Mouse (Mus musculus): ENCODE results near the gene Rhoa.
A peak's percentile ranks its signal among the peaks of the same experiment; 100 is the strongest.
"Not testable (repeated sequence)": the region's sequence is repeated elsewhere in the genome, so short reads cannot be mapped to it uniquely, and the experiment has no call there.

The Rhoa gene

DNA sequence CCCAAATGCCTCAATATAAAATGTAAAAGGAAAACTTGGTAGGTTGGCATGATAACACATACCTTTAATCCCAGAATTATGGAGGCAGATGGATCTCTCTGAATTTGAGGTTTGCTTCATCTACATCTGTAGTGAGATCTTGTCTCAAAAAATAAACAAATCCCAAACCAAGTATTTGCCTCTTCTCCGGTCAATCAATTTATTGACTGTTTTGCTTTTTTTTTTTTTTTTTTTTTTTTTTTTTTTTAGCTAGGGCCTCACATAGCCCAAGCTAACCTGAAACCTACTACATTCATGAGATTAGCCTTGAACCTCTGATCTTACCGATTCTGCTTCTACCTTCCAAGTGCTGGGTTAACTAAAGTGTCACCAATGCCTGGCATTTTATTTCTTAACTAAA, 16.6 kb upstream of the Rhoa start:
- DNase-seq = no peak

DNA sequence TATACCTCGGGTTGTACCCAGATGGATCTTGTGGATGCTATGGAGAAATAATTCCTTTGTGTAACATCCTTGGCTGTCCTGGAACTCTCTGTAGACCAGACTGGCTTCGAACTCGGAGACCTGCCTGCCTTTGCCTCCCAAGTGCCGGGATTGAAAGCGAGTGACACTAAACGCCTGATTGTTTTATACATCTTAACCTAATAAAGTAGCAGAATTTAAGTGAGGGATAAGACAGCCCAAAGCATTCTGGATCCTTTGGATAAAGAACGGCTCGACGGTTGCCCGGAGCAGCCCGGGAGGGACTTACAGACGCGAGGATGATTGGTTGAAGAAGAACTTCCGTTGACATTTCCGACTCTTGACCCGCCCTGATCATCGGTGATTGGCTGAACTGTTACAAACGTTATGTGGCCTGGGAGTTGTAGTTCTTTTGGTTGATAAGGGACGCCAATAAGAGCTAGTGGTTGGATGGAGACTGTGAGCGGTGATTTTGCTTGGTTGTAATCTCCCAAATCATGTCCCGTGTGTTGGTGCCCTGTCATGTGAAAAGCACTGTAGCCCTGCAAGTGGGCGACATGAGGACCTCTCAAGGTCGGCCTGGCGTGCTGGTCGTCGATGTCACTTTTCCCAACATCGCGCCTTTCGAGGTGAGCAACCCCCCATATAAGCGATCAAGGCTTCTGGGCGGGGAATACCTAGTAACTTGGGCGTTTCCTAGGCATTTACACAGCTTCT, 15.7 kb upstream of the Rhoa start, which contains the start of gene Nicn1:
Gene Nicn1, plus strand, starts transcription at position 414 of the 735 bp plus-strand sequence.
- DNase-seq = peak; percentile 95 to 96

DNA sequence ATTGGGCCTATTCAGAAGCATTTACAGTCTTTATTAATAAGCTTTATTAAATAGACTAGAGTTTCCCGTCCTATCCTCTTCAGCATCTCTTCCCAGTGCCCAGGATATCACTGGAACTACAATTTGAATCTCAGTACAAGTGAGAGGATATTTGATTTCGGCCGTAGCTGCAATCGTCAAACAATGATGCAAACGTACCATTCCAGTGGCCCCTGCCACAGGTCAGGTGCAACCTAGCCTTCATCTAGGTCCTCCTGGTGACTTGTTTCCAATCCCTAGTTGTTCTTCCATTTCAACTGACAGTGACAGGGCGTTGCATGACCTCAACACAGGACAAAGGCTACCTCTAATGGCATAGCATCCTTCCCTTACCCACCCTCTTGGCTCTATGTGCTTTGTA, 15.2 kb upstream of the Rhoa start:
- no peak for DNase-seq

GRCm38 (mm10) chr9:108296453-108297355, 9.2 kb upstream of the Rhoa start, which contains the start of gene Amt:
Gene Amt (plus strand): TSS chr9:108296853.
- peak; percentile 38 to 57 for DNase-seq

- peak; percentile 49 to 69 for DNase-seq
Measured at GRCm38 (mm10) chr9:108301853-108302252, 4.1 kb upstream of the Rhoa start.

GRCm38 (mm10) chr9:108304716-108305115, 1.2 kb upstream of the Rhoa start:
- no peak for DNase-seq

DNA sequence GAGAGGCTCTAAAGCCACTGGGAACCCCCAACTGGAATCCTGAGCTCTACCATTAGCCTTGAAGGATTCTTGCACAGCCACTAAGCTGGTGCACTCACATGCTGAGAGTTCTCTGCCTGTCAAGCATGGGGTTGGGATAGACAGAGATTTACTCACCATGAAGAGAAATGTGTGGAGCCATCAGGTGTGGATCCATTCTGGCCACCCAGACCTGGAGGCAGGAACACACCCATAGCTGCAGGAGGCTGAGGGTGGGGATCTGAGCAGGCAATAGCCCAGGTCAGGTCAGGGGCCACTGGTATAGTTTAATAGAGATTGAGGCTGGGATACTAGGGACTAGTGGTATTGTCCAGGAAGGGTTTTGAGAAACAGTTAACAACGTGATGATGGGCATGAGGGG, 759 bp upstream of the Rhoa start:
- peak in 1 of 2 experiments; percentile 17 for DNase-seq

GRCm38 (mm10) chr9:108306571-108306980, 647 bp downstream of the Rhoa start:
- DNase-seq = peak; percentile 85 to 90

DNA sequence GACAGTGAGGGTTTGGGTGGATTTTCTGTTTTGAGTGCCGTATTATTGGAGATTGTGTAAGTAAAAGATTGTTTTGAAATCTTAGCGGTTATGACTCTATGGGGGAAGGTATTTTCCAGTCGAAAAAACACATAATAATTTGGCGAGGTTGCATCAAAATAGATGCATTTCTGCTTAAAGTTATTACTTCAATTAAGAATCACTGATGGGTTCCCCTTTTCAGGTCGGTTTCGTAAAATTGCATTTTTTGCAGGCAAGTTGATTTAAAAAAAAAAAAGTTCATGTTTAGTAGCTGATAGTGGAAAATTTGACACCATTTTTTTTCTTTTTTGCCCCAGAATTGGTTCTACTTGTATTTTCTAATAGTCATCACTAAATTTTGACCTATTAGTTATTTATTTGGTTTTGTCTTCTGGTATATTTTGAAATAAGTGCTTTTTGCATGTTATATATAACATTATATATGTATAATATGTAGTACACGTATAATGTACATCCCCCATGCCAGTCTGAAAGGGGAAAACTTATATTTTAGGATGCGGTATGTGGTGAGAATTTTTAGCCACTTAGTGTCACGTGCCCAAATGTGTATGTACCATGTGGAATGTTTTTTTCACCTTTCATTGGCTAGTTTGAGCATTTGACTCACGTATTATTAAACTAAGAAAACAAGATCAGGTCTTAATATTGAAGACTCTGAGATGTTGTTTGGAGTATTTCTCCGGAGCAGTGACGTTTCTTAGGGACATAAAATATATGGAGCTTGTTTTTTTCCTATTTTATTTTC, 1.3 kb downstream of the Rhoa start:
- DNase-seq = no peak

DNA sequence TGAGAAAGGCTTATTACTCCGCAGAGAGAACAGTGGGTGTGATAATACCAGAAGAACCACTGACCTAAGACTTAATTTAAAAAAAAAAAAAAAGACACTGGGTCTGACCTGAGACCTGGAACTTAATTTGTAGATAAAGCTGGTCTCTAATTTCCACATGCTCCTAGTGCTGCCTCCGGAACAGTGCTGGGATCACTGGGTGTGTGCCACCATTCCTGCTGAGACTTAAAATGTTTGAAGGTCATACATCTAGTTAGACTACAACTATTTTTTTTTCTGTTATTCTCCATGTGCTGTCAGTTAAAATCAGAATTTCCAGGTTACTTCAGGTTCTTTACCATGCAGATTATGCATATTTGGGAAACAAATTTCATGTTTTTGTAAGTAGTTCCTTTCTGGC, 2.2 kb downstream of the Rhoa start:
- no peak for DNase-seq

- peak in 1 of 2 experiments; percentile 17 for DNase-seq
Measured at GRCm38 (mm10) chr9:108317572-108317971, 11.6 kb downstream of the Rhoa start.

DNA sequence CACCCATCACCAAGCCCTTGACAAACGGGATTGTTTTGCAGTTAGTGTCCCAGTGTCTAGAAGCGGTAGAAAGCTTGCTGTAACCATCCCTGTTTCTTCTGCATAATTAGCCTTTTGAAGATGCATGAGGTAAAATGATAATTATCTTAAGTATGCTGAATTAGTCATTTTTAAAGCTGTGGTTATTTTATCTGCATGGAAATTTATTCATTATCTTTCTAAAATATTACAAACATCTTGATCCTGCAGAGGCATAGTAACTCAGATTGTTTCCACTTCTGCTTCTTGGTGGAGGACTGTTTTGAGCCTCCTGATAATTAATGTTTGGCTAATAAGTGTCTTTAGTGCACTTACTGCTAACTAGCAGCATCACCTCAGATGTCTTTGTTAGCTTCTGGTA, 12.5 kb downstream of the Rhoa start:
- no peak for DNase-seq

DNA sequence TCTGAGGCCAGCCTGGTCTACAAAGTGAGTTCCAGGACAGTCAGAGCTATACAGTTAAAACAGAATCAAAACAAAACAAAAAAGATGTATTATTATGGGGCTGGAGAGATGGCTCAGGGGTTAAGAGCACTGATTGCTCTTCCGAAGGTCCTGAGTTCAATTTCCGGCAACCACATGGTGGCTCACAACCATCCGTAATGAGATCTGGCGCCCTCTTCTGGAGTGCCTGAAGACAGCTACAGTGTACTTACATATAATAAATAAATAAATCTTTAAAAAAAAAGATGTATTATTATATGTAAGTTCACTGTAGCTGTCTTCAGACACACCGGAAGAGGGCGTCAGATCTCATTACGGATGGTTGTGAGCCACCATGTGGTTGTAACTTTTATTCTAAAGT, 16.1 kb downstream of the Rhoa start:
- DNase-seq = not testable (repeated sequence)

- DNase-seq = no peak
Measured at GRCm38 (mm10) chr9:108324784-108325183, 18.9 kb downstream of the Rhoa start.

- DNase-seq = no peak
Measured at GRCm38 (mm10) chr9:108325811-108326210, 19.9 kb downstream of the Rhoa start.

GRCm38 (mm10) chr9:108337848-108338550, 32.1 kb downstream of the Rhoa start:
- no peak for DNase-seq

- DNase-seq = peak; percentile 35 to 44
Measured at GRCm38 (mm10) chr9:108338551-108338885, 32.6 kb downstream of the Rhoa start.

DNA sequence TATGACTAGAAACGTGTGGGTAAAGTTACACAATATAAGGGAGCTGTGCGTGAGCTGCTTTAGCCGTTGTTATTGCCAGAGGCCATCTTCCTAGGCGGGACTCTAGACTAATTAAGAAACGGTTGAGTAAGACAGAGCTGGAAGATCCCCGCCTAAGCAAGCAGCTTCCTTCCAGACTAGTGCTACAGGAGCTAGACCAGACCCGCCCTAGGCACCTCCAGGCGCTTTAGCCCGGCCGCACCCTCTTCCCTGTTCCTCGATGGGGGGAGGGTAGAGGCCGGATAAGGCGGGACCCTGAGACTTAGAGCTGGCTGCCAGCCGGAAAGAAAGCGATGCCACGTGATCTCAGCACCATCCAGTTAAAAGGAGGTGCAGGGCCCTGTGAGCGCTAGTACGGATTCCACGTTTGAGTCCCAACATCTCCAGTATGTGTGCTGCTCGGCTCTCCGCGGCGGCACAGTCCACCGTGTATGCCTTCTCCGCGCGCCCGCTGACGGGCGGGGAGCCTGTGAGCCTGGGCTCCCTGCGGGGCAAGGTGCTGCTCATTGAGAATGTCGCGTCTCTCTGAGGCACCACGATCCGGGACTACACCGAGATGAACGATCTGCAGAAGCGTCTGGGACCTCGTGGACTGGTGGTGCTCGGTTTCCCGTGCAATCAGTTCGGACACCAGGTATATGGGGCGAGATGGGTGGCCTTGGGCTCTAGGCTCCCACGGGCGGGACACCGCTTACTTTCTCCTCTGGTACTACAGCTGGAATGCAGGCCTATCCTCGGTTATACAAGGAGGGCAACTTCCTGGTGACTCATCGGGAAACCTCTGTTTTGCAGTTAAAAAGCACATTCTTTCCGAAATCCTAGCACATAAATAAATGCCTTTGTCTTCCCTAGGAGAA, 33.2 kb downstream of the Rhoa start, which contains the start of gene Gpx1:
Gene Gpx1, plus strand, starts transcription at position 18 of the 896 bp plus-strand sequence.
- DNase-seq = peak; percentile 98

- peak; percentile 36 for DNase-seq
Measured at GRCm38 (mm10) chr9:108339886-108340257, 33.9 kb downstream of the Rhoa start.

DNA sequence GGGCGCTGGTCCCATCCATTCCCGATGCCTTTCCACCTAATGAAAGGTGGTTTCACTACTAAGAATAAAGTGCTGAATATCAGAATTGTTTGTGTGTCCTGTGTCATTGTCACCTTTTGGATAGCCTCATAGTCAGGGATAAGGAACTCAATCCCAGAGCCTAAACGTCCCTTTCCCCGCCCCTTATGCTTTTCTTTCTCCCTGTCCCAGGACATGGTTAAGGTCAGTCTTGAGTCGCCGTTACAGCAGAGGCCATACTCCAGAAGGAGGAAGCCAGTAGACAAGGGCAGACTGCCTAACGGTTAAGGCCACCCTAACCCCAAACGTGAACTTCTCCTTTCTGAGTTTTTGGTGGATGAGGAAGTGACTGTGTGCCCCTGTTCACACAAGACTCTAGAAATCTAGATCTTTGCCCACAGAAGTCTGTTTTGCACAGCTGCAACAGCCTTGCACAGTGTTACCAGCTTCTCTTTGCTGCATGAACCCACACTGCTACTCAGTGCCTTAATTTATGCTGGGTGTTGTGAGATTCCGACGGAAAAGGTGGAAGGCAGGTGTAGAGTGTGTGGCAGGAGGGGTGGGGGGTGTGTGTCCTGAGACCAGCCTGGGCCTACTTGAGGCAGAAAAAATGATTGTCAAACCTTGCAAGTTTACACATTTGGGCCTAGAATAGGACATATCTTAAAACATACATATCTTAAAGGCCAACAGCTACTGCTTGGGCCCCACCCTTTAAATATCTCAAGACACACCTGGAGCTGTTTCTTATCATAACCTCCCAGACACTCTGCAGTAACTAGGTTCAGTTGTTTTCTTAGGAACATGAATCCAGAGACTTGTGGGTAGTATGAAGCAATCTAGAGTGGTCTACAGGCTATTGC, 34.6 kb downstream of the Rhoa start:
- peak; percentile 46 to 48 for DNase-seq
